Mouse (Mus musculus) small intestine, adult 2 months (tissue): ENCODE data around the gene Podxl2. TPM values are rescaled to one million over a fixed set of nuclear protein-coding genes. Genes with fewer than 3 reads are reported as not detected.

ENCODE experiments used
- H3K27ac ChIP-seq: fragments of 200-500 bp; 2 replicates; pipeline ENCODE4 v1.5.1; 2012; ENCODE audit warnings: low read depth, low read length, control low read depth, inconsistent platforms; ENCODE audit not compliant: insufficient read depth
- H3K27me3 ChIP-seq: fragments of 200-500 bp; 2 replicates; pipeline ENCODE4 v1.6.1; 2012; ENCODE audit warnings: mild to moderate bottlenecking, moderate library complexity, low read length, inconsistent platforms; ENCODE audit not compliant: control insufficient read depth, insufficient read depth
- H3K36me3 ChIP-seq: fragments of 200-500 bp; 2 replicates; pipeline ENCODE4 v1.6.1; 2012; ENCODE audit warnings: mild to moderate bottlenecking, low read length, control low read depth, inconsistent platforms; ENCODE audit not compliant: control insufficient read depth, insufficient read depth
- H3K4me1 ChIP-seq: fragments of 200-500 bp; 2 replicates; pipeline ENCODE4 v1.6.1; 2012; ENCODE audit warnings: low read length, inconsistent platforms, mixed read lengths; ENCODE audit not compliant: control insufficient read depth, insufficient read depth, insufficient read length
- H3K4me3 ChIP-seq: fragments of 200-500 bp; 2 replicates; pipeline ENCODE4 v1.5.1; 2012; ENCODE audit warnings: low read depth, mild to moderate bottlenecking, control low read depth, inconsistent platforms, low read length, moderate library complexity
- CTCF ChIP-seq: fragments of 200-500 bp; IDR thresholded peaks from 2 replicates; pipeline ENCODE4 v1.5.1; 2012; ENCODE audit warnings: low read depth, mild to moderate bottlenecking, control low read depth, inconsistent platforms, low read length, moderate library complexity, mixed read lengths; ENCODE audit not compliant: insufficient replicate concordance, insufficient read length; ENCODE audit errors: extremely low read depth
- POLR2A ChIP-seq: fragments of 200-500 bp; IDR thresholded peaks from 2 replicates; pipeline ENCODE4 v1.6.1; 2012; ENCODE audit warnings: low read depth, mild to moderate bottlenecking, control low read depth, inconsistent platforms, low read length, moderate library complexity
- WGBS: fragments of 180-500 bp; shearing (Covaris S2); methylation state at CpG from one replicate; pipeline ENCODE4 v1.1.7; 2018; 5-methylcytosine and 5-hydroxymethylcytosine counted together
- polyA plus RNA-seq: library from polyadenylated mRNA; depleted of rRNA; stranded (reverse); fragments of >200 nt; gene quantifications from 2 replicates; pipeline ENCODE4 v1.2.3, GENCODE M21; 2012

The Podxl2 gene
- polyA plus RNA-seq, 1 experiment: 22.1 TPM

DNA sequence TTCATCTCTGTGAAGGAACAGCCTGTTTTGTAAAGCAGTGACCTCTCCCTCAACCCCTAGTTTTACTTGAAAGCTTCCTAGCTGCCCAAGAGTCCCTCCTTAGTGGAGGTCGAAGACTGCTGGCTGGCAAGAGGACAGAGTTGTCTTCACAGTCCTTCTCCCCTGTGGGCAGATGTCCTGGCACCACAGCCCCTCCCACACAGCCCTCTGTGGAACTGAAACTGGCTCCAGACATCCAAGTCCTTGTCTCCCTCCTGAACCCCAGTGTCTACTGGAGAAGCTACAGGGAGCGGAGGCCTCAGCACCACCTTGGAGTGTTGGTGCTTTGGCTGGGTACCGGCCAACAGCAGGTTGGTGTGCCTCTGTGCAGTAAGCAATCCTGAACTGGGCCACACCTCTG is 59.4 kb downstream of the Podxl2 start:
- H3K4me1 ChIP-seq: no peaks in the 10 kb centered on the region; the same call in 1 of the 2 replicates
- H3K4me3 ChIP-seq: no peak overlapping the region
- no peaks in the 10 kb centered on the region for H3K27me3 ChIP-seq
- no peak overlapping the region for H3K27ac ChIP-seq
- H3K36me3 ChIP-seq: no peaks in the 10 kb centered on the region
- TF ChIP-seq CTCF (no peak), POLR2A (no peak)
- WGBS: 85% methylated on average over 3 of the region's 3 CpGs

DNA sequence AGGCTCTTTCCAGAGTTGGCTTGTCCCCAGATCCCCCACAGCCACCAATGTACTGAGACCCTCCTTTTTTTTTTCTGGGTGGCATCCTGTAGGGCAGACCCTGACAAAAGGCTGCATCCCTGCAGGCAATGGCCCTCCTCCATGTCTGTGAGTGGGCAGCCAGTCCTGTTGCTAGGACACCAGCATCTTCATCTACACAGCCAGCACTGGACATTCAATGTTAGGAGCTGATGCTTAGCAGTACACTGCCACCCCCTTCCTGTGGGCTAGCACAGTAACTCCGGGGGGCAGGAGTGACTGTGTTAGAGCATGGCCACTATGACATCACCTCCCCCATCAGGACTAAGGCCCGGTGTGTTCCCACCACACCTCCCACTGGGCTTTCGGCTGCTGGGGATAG is 59.8 kb downstream of the Podxl2 start:
- WGBS: 82% methylated on average over 3 of the region's 3 CpGs
- Histone ChIP-seq H3K27me3 (no peaks in the 10 kb centered on the region), H3K27ac (no peak overlapping the region), H3K36me3 (no peaks in the 10 kb centered on the region), H3K4me1 (no peaks in the 10 kb centered on the region; the same call in 1 of the 2 replicates), H3K4me3 (no peak overlapping the region)
- no peak for TF ChIP-seq POLR2A
- TF ChIP-seq CTCF: no peak

DNA sequence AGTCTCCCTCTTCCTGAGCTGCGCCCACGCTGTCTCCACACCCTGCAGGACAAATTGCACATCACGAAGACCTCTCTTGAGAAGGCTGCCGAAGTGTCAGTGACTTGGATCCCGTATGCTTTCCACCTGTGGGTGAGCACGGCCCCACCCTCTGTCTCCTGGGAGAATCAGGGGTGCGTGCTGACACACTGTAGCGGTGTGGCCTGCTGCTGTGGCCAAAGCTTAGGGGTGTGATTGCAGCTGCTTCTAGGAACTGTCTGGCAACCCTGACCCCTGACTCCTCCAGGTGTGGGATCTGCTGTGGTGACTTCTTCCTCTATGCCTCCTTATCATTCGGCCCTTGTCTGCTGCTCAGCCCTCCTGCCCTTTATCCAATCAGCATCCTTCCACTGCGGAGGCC is 61.0 kb downstream of the Podxl2 start:
- Histone ChIP-seq H3K27me3 (no peaks in the 10 kb centered on the region), H3K27ac (no peak overlapping the region), H3K4me1 (no peaks in the 10 kb centered on the region; the same call in 1 of the 2 replicates), H3K36me3 (no peaks in the 10 kb centered on the region), H3K4me3 (no peak overlapping the region)
- WGBS: 76% methylated on average over 10 of the region's 10 CpGs
- TF ChIP-seq POLR2A (no peak), CTCF (no peak)

DNA sequence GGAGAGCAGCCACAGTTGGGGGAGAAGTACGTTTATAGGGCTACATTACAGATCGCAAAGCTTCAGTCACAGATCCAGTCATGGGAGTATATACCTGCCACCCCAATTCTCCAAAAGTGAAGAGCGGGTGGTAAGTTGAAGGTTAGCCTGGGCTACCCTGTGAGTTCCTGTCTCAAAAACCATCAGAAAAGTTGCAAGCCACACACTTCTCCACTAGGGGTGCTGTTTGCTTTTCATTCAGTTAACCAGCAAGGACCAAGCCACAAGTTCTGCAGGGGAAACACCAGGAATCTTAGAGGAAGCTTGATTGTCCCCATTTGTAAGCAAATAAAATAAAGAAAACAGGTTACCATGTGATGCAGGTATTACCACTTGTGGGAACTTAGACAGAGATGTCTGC is 62.0 kb downstream of the Podxl2 start:
- WGBS: 93% methylated on average over 3 of the region's 3 CpGs
- no peak for TF ChIP-seq POLR2A
- no peak for TF ChIP-seq CTCF

DNA sequence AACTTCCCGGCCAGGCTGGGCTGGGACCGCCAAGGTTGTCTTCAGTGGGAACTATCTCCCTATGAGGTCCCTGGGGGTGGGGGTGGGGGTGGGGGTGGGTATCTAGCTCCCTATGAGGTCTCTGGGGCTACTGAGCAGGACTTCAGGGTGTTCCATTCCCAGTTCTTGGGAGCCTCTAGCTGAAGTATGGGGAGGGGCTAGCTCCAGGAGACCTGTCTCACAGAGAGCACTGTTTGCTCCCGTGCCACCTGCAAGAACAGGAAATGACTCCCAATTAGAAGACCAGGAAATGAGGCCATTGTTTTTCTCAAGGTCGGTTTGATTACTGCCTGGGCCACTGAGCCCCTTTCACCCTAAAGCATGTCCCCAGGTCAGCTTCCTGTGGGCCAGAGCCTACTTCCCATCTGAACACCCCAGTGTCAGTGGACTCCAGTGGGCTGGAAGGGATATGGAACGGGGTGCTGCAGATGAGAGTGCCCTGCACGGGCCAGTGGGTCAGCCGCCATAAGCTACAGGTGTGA is 62.9 kb downstream of the Podxl2 start:
- H3K4me1 ChIP-seq: no peaks in the 10 kb centered on the region; the same call in 1 of the 2 replicates
- 47% methylated on average over 7 of the region's 7 CpGs for WGBS
- no peak overlapping the region for H3K27ac ChIP-seq
- H3K36me3 ChIP-seq: no peaks in the 10 kb centered on the region
- TF ChIP-seq POLR2A (no peak), CTCF (no peak)
- no peak overlapping the region for H3K4me3 ChIP-seq
- H3K27me3 ChIP-seq: no peaks in the 10 kb centered on the region

More for the DNA sequence above, 62.0 kb downstream of the Podxl2 start:
- Histone ChIP-seq H3K27ac (no peak overlapping the region), H3K4me3 (no peak overlapping the region), H3K27me3 (no peaks in the 10 kb centered on the region), H3K4me1 (no peaks in the 10 kb centered on the region; the same call in 1 of the 2 replicates), H3K36me3 (no peaks in the 10 kb centered on the region)

DNA sequence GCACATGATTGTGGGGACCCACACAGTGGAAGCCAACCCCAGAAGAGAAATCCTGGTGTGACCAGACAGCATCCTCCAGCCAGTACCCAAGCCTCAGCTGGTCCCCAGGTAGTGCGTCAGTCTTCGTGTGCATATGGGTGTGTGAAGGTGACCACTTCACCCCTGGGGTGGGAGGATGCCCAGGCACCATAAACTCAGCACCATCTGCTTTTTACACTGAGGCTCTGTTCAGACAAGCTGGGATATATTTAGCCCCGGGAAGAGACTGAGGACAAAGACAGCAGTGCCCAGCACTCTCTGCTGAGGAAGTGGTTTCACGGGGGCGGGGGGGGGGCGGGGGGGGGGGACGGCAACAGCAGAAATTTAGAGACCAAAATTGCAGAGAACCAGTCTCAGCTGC is 63.4 kb downstream of the Podxl2 start:
- WGBS: 50% methylated on average over 7 of the region's 7 CpGs
- TF ChIP-seq CTCF (no peak), POLR2A (no peak)
- H3K4me3 ChIP-seq: no peak overlapping the region
- no peaks in the 10 kb centered on the region for H3K36me3 ChIP-seq
- no peaks in the 10 kb centered on the region for H3K27me3 ChIP-seq
- H3K27ac ChIP-seq: no peak overlapping the region
- no peaks in the 10 kb centered on the region; the same call in 1 of the 2 replicates for H3K4me1 ChIP-seq

DNA sequence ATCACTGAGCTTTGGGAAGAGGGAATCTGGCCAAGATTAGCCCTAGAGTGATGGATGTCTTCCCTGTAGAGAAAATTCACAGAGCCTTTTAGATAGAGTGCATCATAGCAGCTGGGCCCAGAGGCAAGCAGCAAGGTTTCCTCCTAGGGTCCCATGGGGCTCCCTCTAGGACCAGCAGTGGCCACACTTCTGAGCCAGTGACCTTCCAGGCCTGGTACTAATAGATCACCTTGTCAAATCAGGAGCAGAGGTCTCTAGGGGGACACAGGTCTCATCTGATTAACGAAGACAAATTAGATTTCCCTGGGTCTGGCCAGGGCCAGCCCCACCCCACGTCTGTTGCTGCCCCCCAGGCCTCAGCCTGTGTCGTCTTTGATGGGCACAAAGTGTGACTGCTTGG is 64.6 kb downstream of the Podxl2 start:
- WGBS: 82% methylated on average over 3 of the region's 3 CpGs
- Histone ChIP-seq H3K36me3 (no peaks in the 10 kb centered on the region), H3K4me3 (no peak overlapping the region), H3K4me1 (no peaks in the 10 kb centered on the region; the same call in 1 of the 2 replicates), H3K27ac (no peak overlapping the region), H3K27me3 (no peaks in the 10 kb centered on the region)
- no peak for TF ChIP-seq CTCF
- no peak for TF ChIP-seq POLR2A
